Mouse (Mus musculus): ENCODE measurements around the gene Hoxd10.

The Hoxd10 gene

DNA sequence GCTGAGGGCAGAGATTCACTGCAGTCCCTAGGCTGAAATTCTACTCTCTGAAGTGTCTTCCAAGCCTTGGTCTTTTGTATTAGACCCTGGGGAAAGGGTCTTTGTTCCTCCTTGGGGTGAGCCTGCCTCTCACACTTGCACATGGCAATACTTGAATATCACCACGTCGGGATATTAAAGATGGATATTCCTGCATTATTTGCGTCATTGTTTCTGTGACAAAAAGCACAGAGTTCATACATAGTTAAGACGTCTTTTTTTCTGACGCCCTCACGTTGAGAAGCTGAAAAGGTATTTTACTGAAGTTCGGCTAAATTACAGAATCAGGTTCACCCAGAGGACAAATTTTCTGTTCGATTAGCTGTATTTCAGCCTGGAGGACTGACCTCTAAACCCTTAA lies 38.6 kb downstream of the Hoxd10 start:
- DNase-seq (ENCODE audit: low spot score in 2 of 2), result no peak

DNA sequence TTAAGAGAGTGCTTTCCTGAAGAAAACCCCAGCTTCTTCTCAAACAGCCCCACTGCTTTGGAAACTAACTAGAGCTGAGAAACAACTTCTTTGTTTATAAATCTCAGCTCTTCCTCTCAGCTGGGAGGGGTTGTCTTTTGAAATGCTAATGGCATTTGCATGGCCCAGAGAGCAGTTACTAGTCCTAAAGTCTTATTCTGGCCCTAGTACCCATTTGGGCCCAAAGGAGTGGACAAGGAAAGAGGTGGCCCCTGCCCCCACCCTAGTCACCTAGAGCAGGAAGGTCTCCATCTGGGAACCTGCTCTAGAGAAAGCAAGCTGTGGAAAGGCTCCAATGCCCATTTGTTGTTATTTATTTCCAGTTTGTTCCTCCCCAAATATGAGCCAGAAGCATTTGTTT lies 39.3 kb downstream of the Hoxd10 start:
- DNase-seq (ENCODE audit: low spot score in 2 of 2), result no peak

DNA sequence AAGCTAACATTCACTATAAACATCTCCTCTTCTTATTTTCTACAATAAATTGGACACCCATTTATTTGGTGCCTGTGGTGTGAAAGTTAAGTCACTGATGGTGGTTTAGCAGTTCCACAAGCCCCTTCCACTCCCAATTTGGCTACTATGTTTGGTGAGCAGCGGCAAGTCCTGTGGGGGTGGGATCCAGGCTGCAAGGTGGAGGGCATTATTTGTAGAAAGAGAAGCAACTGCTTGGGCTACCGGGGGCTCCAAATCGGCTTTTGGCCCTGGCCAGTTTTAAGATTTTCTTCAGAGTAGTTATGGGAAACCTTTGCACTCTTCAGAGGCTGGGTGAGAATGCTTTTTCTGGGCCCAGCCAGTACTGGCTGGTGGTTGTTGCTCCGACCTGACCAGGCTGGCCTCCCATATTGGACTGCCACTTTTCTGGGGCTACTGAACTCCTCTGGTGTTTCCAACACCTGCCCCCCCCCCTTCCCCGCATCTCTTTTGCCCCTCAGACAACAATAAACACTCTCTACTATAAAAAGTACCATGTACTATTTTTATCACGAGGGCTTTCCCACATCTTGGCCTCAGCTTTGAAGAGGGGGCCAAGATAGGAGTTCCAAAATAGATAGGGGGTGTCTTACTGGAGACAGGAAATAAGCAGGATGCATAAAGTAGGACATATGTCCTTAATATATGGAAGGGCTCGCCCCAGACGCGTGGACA lies 40.2 kb downstream of the Hoxd10 start:
- no peak for DNase-seq (ENCODE audit: low spot score in 2 of 2)

DNA sequence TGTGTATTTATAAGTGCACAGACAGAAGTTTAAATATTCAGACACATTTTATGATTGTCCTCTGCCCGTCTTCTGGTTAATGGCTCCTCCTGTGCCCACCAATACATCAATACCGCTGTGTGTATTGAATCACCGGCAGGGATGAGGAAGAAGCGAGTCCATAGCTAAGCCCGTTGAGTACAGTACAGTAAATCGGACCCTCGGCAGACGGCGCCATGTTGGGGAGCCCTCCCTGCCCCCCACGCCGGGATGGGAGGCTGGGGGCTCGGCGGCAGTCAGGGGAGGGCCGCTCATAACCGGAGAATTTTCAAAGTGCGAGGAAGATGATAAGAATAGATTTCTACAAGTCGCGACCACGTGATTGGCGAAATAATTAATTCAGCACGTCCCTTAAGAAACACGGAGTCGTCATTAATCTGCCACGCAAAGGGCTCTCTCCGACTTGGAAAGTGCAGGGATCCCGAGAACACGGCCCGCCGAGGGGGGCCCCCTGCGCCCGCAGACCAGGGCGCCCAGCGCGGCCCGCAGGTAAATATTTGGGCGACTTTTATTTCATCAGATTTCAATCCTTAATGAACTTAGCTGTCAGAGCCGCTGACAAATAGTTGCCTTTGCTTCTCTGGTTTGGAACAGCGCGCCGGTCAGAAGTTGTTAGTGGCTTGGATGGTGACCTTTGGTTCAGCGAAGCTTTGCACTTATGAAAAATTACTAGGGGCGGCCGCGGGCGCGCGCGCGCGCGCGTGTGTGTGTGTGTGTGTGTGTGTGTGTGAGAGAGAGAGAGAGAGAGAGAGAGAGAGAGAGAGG lies 41.0 kb downstream of the Hoxd10 start:
- DNase-seq (ENCODE audit: low spot score in 2 of 2), result no peak

DNA sequence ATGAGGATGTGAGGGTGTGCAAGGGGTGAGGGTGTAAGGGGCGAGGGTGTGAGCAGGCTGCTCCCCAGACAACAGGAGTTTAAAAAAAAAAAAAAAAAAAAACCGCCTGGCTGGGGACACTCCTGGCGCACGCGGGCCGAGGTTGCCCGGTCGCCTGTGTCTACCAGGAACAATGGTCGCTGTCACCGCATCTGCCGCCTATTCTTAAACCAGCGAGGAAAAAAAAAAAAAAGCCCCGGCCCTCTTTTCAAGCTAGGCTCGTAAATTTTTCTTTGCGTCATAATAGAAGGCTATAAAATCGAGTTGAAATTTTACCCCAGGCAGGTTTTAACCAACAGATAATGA lies 41.6 kb downstream of the Hoxd10 start:
- DNase-seq (ENCODE audit: low spot score in 2 of 2), result no peak

DNA sequence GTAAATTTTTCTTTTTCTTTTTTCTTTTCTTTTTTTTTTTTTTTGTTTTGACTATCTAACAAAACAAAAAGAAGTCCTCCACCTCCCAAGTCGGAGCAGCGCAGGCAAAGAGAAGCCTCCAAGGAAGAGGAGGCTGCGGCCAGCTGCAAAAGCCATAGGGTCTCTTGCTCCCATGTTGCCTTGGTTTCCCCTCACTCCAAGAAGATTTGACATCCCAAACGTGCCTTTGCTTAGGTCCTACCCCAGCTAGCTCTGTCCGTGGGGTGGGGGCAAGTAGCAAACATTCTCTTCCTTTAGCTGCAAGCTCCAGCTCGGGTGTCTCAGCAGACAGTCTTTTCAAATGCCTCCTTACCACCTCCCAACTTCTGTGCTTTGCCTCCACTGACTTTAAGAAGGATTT lies 42.0 kb downstream of the Hoxd10 start:
- DNase-seq (ENCODE audit: low spot score in 2 of 2), result no peak

DNA sequence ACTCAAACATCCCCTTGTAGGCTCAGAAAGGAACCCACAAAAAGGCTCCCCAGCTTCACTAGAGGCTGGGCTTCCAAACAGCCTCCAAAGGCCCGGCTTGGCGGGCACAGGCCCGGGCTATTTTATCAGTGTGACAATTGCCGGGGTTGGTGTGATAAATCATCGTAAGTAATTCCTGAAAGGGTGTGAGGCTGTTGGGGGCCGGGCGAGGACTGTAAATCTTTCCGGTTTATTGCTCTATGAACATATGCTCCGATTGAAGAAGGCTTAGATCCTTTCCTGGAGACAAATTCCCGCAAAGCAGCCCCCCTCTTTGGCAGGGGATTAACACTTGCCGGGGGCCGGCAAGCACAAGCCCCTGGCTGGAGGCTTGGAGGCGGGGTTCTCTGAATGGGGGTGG lies 42.7 kb downstream of the Hoxd10 start:
- no peak for DNase-seq (ENCODE audit: low spot score in 2 of 2)

DNA sequence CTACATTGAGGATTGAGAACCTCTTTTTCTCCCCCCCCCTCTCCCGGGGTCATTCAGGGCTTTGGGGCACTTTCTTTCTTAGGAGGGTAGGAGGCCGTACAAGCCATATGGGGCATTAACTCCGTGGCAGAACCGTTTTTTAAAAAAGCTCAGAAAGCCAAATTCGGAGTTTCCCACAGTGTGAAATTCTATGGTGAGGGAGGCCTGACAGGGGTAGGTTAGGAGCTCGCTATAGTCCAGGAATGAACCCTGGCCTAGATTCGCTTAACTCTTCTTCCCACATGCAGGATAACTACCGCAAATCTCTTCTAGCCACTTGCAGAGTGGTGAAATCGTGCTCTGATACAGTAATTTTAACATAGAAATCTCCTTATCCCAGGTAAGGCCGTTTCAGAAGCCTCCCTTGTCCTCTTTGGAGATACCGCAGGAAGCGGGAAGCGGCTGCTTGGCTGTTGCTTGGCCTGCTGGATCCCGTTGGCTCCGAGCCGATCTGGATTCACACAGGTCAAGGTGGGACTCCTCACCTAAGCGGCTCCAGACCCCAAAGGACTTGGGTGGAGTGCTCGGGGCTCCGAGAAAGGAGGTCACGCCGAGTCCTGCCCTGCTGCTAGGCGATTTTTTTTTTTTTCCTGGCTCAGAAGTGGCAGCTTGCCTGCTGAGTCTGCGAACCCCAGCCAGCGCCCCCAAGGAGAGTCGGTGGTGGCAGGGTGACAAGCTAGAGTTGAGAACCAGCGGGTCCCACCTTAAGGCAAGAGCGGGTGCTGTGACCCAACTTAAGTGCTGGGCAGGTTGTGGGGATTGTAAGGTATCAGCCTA lies 43.5 kb downstream of the Hoxd10 start:
- DNase-seq (ENCODE audit: low spot score in 2 of 2), result no peak

DNA sequence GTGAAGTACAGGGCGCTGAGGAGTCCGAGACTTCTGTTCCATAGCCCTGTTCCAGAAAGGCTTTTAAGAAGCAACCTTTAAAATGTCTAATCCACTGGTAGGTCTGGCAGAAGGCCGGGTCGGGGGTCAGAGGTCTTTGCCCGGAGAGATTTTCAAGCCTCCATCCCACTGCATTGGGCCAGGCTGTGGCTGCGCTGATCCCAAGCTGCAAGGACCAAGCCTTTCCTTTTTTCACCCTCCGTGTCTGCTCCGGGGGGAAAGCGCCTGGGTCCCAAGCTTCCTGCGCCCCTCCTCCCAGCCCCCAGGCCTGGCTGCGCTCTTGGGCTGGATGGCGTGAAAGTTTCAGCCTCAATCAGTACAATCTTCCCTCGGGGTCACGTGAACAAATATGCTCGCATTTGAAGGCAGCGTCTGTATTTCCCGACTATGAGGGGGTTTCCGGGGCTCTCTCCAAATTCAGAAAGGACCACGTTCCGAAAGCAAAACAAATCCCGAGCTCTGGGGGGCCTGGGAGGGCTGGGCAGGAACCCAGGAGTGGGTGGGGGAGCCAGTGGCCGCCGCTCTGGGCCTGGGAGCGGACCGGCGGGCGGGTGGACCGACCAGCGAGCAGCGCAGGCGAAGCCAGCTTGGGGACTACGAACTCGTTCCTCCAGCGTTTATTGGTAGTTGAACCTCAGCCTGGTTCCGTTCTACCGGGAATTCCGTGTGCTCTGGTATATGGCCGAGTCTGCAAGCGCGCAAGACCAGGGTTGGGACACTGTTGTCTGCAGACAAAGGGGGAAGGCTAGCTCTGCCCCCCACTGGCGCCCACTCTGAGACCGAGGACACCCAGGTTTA lies 44.3 kb downstream of the Hoxd10 start:
- no peak for DNase-seq (ENCODE audit: low spot score in 2 of 2)

DNA sequence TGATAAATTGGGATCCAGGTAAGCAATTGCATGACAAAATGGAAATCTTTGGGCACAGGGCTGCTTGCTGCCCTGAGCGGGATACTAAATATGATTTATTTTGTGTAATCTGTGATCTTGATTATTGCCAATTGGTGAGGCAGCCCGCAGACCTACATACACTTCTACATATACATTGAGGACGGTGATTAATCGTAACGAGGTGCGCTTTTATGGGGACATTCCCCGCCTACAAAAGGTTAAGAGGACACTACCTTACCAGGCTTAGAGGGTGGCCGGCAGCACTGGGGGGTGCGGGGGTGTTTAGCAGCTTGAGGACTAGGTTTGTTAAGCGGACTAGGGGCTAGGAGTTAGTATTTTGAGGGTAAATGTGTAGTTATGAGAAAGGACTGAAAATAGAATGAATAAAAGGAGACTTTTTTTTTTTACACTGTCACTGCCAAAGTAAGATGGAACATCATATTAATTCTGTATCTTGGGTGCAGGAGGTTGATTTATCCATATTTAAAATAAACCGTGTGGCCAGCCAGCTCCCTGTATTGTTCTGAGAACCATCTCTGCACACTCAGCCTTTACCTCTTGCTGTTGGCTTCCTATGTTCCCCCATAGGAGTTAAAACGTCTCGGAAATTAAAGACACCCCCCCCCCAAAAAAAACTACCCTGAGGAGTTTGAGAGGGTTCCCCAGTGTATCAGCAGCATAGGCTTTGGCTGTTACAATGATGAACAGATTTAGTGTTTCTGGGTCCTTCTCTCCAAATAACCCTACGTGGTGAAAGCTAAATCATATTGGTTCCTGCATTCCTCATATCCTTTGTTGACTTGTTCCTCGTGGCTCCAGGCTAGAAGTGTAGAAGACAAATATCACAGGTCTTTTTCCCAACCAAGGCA lies 45.2 kb downstream of the Hoxd10 start:
- no peak for DNase-seq (ENCODE audit: low spot score in 2 of 2)

DNA sequence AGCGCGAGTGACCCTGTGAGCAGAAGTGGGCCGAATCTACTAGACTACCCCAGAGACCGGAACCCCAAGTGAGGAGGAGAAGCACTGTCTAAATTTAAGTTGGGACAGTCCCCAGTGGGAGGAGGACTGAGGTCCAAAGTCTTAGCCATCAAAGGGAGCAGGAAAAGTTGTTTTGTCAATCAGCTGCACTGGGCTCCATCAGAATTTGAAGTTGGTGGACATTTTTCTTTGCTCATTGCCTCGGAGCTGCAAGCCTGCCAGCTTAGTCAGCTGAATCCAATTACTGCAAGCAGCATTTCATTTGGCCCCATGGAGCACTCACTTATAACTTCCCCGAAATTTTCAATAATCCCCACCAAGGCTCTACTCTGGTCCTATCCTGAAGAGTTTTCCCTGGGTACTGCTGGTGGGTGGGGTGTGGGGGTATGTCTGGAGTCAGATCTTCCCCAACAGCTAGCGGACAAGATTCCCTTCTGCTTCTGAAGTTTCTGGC lies 45.9 kb downstream of the Hoxd10 start:
- DNase-seq (ENCODE audit: low spot score in 2 of 2), result no peak

DNA sequence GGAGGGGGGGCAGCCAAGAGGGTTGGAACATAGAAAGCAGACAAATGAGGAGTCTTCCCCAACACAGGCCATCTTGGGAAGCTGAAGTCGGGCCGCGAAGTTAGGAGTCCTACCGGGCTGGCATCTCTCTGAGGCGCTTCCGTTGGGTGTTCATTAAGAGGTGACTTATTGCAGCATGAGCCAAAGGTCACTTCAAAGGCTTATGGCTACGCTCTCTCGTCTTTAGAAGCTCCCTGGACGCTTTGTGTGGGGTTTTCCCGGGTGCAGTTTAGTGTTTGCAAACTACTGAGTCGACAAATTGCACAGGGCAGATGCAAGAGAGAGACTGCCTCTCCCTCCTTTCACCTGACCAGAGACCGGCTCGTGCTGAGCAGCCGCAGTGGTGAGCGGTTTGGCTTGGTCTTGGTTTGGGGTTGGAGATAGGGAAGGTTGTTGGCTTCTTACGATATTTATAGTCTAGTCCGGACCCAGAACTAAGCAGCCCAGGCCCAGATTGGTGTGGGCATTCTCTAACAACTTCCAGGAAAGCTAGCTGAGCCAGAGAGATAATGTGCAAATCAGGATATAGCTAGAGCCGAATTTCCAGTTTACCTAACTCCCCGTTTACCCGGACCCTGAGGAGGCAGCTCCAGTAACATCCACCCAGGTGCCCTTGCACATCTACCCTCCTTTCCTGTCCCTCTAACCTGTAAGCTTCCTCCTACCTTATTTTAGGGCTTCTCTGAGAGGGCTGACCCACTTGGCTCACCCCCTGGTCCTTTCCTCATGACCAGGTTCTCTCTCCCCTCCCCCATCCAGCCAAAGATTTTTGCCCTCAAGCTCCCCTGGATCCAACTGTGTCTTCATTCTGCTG lies 47.1 kb downstream of the Hoxd10 start:
- DNase-seq (ENCODE audit: low spot score in 2 of 2), result no peak

DNA sequence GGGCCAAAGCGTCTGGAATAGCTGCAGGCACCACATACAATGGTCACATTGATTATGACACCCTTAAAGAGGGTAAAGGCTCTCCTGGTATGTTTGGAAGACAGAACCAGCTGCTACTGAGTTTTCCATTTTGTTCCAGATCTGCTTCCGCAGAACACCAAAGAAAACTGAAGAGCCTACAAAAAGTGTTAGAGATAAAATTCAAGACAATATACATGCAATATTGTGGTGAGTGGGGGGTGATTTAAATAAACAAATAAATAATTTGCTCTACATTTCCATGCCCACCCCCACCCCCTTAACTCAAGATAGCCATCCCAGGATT lies 47.7 kb downstream of the Hoxd10 start:
- DNase-seq (ENCODE audit: low spot score in 2 of 2), result no peak

DNA sequence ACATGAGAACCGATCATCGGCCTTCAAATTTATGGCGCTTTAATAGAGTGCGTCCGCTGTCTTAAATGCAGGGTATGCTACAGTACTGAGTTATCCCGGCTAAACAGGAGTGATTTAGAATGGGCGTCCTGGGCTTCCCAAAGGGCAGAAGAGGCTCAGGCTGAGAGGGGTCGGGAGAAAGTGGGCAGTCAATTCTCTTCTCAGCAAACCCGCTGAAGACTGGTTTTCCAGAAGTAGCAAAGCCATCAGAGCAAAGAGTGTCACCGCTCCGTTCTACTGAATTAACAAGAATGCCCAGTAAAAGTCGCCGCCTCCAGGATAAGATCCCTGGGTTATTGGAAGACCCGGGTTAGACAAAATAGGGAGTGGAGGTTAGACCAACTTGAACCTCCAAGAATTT lies 48.1 kb downstream of the Hoxd10 start:
- DNase-seq (ENCODE audit: low spot score in 2 of 2), result no peak

DNA sequence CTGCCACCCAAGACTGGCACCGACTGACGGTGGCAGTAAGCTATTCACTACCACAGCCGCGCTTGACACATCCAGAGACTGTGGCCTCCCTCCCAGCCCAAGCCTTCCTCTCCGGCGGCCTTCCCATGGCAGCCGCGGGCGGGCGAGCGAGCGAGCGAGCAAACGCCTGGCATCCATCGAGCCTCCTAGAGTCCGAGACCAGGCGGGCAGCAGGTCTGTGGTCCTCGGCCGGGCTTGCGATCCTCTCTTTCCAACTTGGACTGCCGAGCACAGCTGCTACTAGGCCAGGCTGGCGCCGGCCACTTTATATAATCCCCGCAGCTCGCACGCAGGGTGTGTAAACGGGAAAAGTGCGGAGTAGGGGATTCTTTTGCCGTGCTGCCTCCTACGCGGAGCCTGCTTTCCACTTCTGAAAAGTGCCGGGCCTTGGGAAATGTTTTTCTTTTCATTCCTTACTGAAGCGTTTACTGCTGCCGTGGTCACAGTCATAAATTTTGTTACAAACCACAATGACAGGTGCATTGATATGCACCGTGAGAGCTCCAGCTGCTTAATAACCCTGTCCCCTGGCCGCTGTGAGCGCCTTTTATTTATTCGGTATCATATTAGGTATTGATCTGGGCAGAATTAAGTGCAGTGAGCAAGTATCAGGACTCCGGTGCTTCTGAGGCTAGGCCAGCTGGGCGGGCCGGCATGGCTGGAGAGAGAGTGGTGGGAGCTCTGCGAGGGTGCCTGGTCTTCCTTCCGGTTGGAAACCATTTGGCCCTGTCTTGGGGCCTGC lies 48.8 kb downstream of the Hoxd10 start:
- no peak for DNase-seq (ENCODE audit: low spot score in 2 of 2)

DNA sequence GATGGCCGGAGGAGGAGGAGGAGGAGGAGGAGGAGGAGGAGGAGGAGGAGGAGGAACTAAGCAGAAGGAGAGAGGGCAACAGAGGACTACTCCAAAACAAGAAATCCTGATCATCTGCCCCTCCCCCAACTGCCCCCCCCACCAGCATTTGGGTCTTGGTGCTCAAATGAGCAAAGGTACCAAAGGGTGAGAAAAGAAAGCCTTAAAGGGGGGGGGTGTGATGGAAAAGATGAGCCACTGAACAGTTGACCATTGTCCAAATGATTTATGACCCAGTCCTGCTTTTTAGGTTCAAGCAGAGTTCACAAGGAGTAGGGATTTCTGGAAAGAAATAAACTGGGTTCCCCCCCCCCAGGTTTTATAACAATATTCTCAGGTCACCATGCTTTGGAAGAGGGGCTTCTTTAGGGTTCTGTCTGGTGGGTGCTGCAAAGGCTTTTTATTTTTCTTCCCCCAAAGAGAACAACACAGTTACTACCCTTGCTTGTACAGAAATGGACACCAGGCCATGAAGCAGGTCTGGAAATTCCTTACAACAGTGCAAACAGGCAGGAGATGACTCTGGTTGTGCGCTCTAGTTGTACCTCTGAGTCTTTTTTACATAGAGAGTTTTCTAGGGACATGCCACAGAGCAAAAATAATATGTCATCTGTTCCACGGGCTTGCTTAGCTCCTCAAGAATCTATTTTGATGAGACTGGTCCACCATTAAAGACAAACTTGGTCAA lies 49.7 kb downstream of the Hoxd10 start:
- DNase-seq (ENCODE audit: low spot score in 2 of 2), result no peak

DNA sequence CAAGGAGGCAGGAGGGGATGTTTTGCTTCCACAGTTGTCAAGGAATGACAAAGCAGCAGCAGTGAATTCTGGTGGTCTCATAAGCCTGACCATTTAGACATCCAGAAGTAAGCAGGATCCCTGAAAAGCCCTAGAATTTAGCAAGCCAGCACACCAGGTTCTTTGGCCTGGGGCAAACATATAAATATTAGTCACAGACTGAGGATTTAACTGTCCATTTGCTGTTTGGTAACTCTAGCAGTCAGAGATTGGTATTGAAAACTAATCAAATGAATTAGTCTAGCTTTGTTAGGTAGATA lies 50.2 kb downstream of the Hoxd10 start:
- DNase-seq (ENCODE audit: low spot score in 2 of 2), result no peak
